Mouse (Mus musculus) megakaryocyte progenitor cell, adult 5-6 weeks (primary cell): Measurements from ENCODE around the gene Lingo2. TPM values are rescaled to one million over a fixed set of nuclear protein-coding genes. Genes with fewer than 3 reads are reported as not detected.
"Not testable (repeated sequence)": the region's sequence is repeated elsewhere in the genome, so short reads cannot be mapped to it uniquely, and the experiment has no call there.

Experiments used
- ATAC-seq: replicated peaks from 2 replicates; pipeline ENCODE4 v1.8.0; 2016; ENCODE audit warnings: mild to moderate bottlenecking, moderate TSS enrichment, inconsistent platforms; ENCODE audit not compliant: poor library complexity
- total RNA-seq, 2 experiments: library from RNA; stranded (forward) in 1 of 2; stranded (reverse) in 1 of 2; fragments of 157-497, 149-512 nt in 1 of 2; fragments of 200-1000 nt in 1 of 2; gene quantifications; 2 replicates each; pipeline versions ENCODE4 v1.2.3 to v1.2.4; 2015 to 2017

The Lingo2 gene
- total RNA-seq, 2 experiments from 2014 or later = not detected

- ATAC-seq = no peak
Observed at GRCm38 (mm10) chr4:36131341-36131740, 820.2 kb downstream of the Lingo2 start.

GRCm38 (mm10) chr4:36095482-36095881, 856.1 kb downstream of the Lingo2 start:
- no peak for ATAC-seq

GRCm38 (mm10) chr4:36081095-36081852, 870.3 kb downstream of the Lingo2 start:
- no peak for ATAC-seq

GRCm38 (mm10) chr4:36078910-36079525, 872.5 kb downstream of the Lingo2 start:
- no peak for ATAC-seq

GRCm38 (mm10) chr4:36064701-36065100, 886.8 kb downstream of the Lingo2 start:
- not testable (repeated sequence) for ATAC-seq

GRCm38 (mm10) chr4:36052791-36053376, 898.7 kb downstream of the Lingo2 start:
- no peak for ATAC-seq

GRCm38 (mm10) chr4:36040361-36040760, 911.2 kb downstream of the Lingo2 start:
- ATAC-seq = no peak

GRCm38 (mm10) chr4:36038742-36039141, 912.8 kb downstream of the Lingo2 start:
- no peak for ATAC-seq

- ATAC-seq = no peak
Observed at GRCm38 (mm10) chr4:36032039-36032438, 919.5 kb downstream of the Lingo2 start.

- peak; percentile 44; the same call in 1 of the 2 replicates for ATAC-seq
Observed at GRCm38 (mm10) chr4:36014181-36014580, 937.4 kb downstream of the Lingo2 start.

GRCm38 (mm10) chr4:35992005-35992763, 959.4 kb downstream of the Lingo2 start:
- ATAC-seq = no peak

GRCm38 (mm10) chr4:35986012-35986411, 965.5 kb downstream of the Lingo2 start:
- no peak for ATAC-seq

- no peak for ATAC-seq
Observed at GRCm38 (mm10) chr4:35963532-35963931, 988.0 kb downstream of the Lingo2 start.

GRCm38 (mm10) chr4:35951894-35952293, 999.7 kb downstream of the Lingo2 start:
- no peak for ATAC-seq

- ATAC-seq = no peak
Observed at GRCm38 (mm10) chr4:35951251-35951650, 1000.3 kb downstream of the Lingo2 start.

GRCm38 (mm10) chr4:35934056-35934661, 1017.4 kb downstream of the Lingo2 start:
- ATAC-seq = no peak

GRCm38 (mm10) chr4:35927722-35928121, 1023.8 kb downstream of the Lingo2 start:
- ATAC-seq = no peak

GRCm38 (mm10) chr4:35917453-35917852, 1034.1 kb downstream of the Lingo2 start:
- ATAC-seq = no peak

- ATAC-seq = no peak
Observed at GRCm38 (mm10) chr4:35897769-35898564, 1053.6 kb downstream of the Lingo2 start.
